Mouse (Mus musculus) heart, adult 2 months (tissue): Measurements from ENCODE around the gene Paqr4. TPM values are rescaled to one million over a fixed set of nuclear protein-coding genes. Genes with fewer than 3 reads are reported as not detected.

Experiments used
- DNase-seq, 2 experiments: peaks; one replicate each; pipeline ENCODE4 v3.0.0; 2021
- H3K27ac ChIP-seq: fragments of 200-600 bp; 2 replicates; pipeline ENCODE4 v1.8.1; 2022
- H3K27me3 ChIP-seq: fragments of 200-500 bp; 2 replicates; pipeline ENCODE4 v1.6.1; 2012; ENCODE audit warnings: mild to moderate bottlenecking, low read length, inconsistent platforms, mixed read lengths; ENCODE audit not compliant: control insufficient read depth, insufficient read depth
- H3K36me3 ChIP-seq: fragments of 200-500 bp; 2 replicates; pipeline ENCODE4 v1.6.1; 2012; ENCODE audit warnings: low read length, inconsistent platforms; ENCODE audit not compliant: control insufficient read depth, insufficient read depth
- H3K4me1 ChIP-seq: fragments of 200-500 bp; 2 replicates; pipeline ENCODE4 v1.6.1; 2011; ENCODE audit warnings: low read length; ENCODE audit not compliant: control insufficient read depth, insufficient read depth
- H3K4me3 ChIP-seq: fragments of 200-600 bp; 2 replicates; pipeline ENCODE4 v1.8.1; 2022
- H3K79me2 ChIP-seq: fragments of 200-500 bp; replicated peaks from 2 replicates; pipeline ENCODE4 v1.6.1; 2012; ENCODE audit warnings: mild to moderate bottlenecking, inconsistent platforms, low read length, moderate library complexity, mixed read lengths; ENCODE audit not compliant: control insufficient read depth, insufficient read depth
- H3K9ac ChIP-seq: fragments of 200-500 bp; 2 replicates; pipeline ENCODE4 v1.6.1; 2012; ENCODE audit warnings: low read depth, mild to moderate bottlenecking, control low read depth, inconsistent platforms, low read length, mixed read lengths
- CTCF ChIP-seq: fragments of 200-600 bp; IDR thresholded peaks from 2 replicates; pipeline ENCODE4 v1.8.1; 2022; ENCODE audit warnings: antibody characterized with exemption, mild to moderate bottlenecking, moderate library complexity
- EP300 ChIP-seq: fragments of 200-500 bp; IDR thresholded peaks from 2 replicates; pipeline ENCODE4 v1.6.1; 2011; ENCODE audit warnings: low read depth, low read length, control low read depth; ENCODE audit not compliant: insufficient read depth
- POLR2A ChIP-seq: fragments of 200-500 bp; IDR thresholded peaks from 2 replicates; pipeline ENCODE4 v1.6.1; 2011; ENCODE audit warnings: mild to moderate bottlenecking, low read depth, low read length, control low read depth; ENCODE audit not compliant: insufficient read depth
- WGBS: fragments of 180-500 bp; shearing (Covaris S2); methylation state at CpG from one replicate; pipeline ENCODE4 v1.1.7; 2018; 5-methylcytosine and 5-hydroxymethylcytosine counted together
- intact Hi-C: fragments of 180-260 bp; cut with DNase I; formaldehyde crosslinking; loops from one replicate; pipeline ENCODE4 v1.15.1; 2025
- polyA plus RNA-seq: library from polyadenylated mRNA; depleted of rRNA; stranded (reverse); fragments of >200 nt; gene quantifications from 2 replicates; pipeline ENCODE4 v1.2.3, GENCODE M21; 2012
- total RNA-seq, 2 experiments: library from RNA; stranded (reverse); gene quantifications; 2 replicates each; pipeline ENCODE4 v1.2.3; 2021

Gene Paqr4
- total and polyA plus RNA-seq, 3 experiments, result 25.5 to 30.7 (median 27.2) TPM

GRCm38 (mm10) chr17:23739202-23740135 lies 1.2 kb downstream of the Paqr4 start:
- no peaks in the 10 kb centered on the region for H3K79me2 ChIP-seq
- 1% methylated on average over 48 of the region's 48 CpGs for WGBS
- H3K9ac ChIP-seq, result peak overlapping the region; percentile 93
- peak in 1 of 2 experiments; percentile 44 for DNase-seq
- peak overlapping the region; percentile 85 for H3K27ac ChIP-seq
- peak overlapping the region; percentile 69 for H3K4me3 ChIP-seq
- peaks cover 4% of the 10 kb centered on the region for H3K27me3 ChIP-seq
- peaks cover 5% of the 10 kb centered on the region for H3K4me1 ChIP-seq
- no peaks in the 10 kb centered on the region for H3K36me3 ChIP-seq
- TF ChIP-seq POLR2A (no peak), CTCF (no peak), EP300 (no peak)
- intact Hi-C loops, result no loop called here

GRCm38 (mm10) chr17:23738836-23739201 lies 1.8 kb downstream of the Paqr4 start:
- Histone ChIP-seq H3K79me2 (no peaks in the 10 kb centered on the region), H3K4me1 (peaks cover 5% of the 10 kb centered on the region), H3K27me3 (peaks cover 3% of the 10 kb centered on the region), H3K9ac (0 out of 2 replicates have a peak overlapping the region, but pooled peaks have one; percentile 93), H3K4me3 (peak overlapping the region; percentile 69), H3K36me3 (no peaks in the 10 kb centered on the region), H3K27ac (peak overlapping the region; percentile 85; the same call in 1 of the 2 replicates)
- intact Hi-C loops, result no loop called here
- no peak for DNase-seq
- TF ChIP-seq POLR2A (no peak), EP300 (no peak), CTCF (no peak)
- WGBS, result 54% methylated on average over 2 of the region's 2 CpGs

GRCm38 (mm10) chr17:23737493-23738445 lies 2.9 kb downstream of the Paqr4 start:
- H3K9ac ChIP-seq, result no peak overlapping the region
- H3K27ac ChIP-seq, result no peak overlapping the region
- 85% methylated on average over 15 of the region's 15 CpGs for WGBS
- H3K27me3 ChIP-seq, result peaks cover 3% of the 10 kb centered on the region
- peaks cover 5% of the 10 kb centered on the region for H3K4me1 ChIP-seq
- no peaks in the 10 kb centered on the region for H3K79me2 ChIP-seq
- intact Hi-C loops, result no loop called here
- no peak overlapping the region for H3K4me3 ChIP-seq
- no peaks in the 10 kb centered on the region for H3K36me3 ChIP-seq
- no peak for DNase-seq
- TF ChIP-seq EP300 (no peak), CTCF (peak; percentile 23; the same call in 1 of the 2 replicates)

GRCm38 (mm10) chr17:23734341-23734740 lies 6.3 kb downstream of the Paqr4 start:
- DNase-seq, result no peak
- peaks cover 4% of the 10 kb centered on the region for H3K4me1 ChIP-seq
- no peaks in the 10 kb centered on the region for H3K27me3 ChIP-seq
- H3K9ac ChIP-seq, result no peak overlapping the region
- intact Hi-C loops, result no loop called here
- no peak overlapping the region for H3K4me3 ChIP-seq
- H3K36me3 ChIP-seq, result no peaks in the 10 kb centered on the region
- 36% methylated on average over 1 of the region's 1 CpGs for WGBS
- H3K27ac ChIP-seq, result no peak overlapping the region
- TF ChIP-seq POLR2A, result no peak
- TF ChIP-seq CTCF, result no peak
- TF ChIP-seq EP300, result no peak
- H3K79me2 ChIP-seq, result no peaks in the 10 kb centered on the region

GRCm38 (mm10) chr17:23730441-23730840 lies 10.2 kb downstream of the Paqr4 start:
- intact Hi-C loops, result no loop called here
- no peak for DNase-seq
- TF ChIP-seq POLR2A (no peak), EP300 (no peak), CTCF (no peak)
- H3K9ac ChIP-seq, result no peak overlapping the region
- H3K36me3 ChIP-seq, result no peaks in the 10 kb centered on the region
- no peak overlapping the region for H3K27ac ChIP-seq
- no peaks in the 10 kb centered on the region for H3K27me3 ChIP-seq
- no peaks in the 10 kb centered on the region for H3K79me2 ChIP-seq
- H3K4me3 ChIP-seq, result no peak overlapping the region
- WGBS, result 31% methylated on average over 1 of the region's 1 CpGs
- H3K4me1 ChIP-seq, result peaks cover 3% of the 10 kb centered on the region
